Mouse (Mus musculus) gastrocnemius, postnatal 4 days (tissue): ENCODE measurements around the gene Wwox. TPM values are rescaled to one million over a fixed set of nuclear protein-coding genes. Genes with fewer than 3 reads are reported as not detected.
A peak's percentile ranks its signal among the peaks of the same experiment; 100 is the strongest.

Source experiments
- DNase-seq, 2 experiments: peaks; one replicate each; pipeline ENCODE4 v3.0.0; 2021 to 2022; ENCODE audit warnings: low spot score in 2 of 2, mixed read lengths in 2 of 2
- total RNA-seq, 2 experiments: library from RNA; stranded (reverse); gene quantifications; 2 replicates each; pipeline ENCODE4 v1.2.3; 2021

The Wwox gene
- total RNA-seq, 2 experiments from 2014 or later = 10.9 to 11.5 TPM

DNA sequence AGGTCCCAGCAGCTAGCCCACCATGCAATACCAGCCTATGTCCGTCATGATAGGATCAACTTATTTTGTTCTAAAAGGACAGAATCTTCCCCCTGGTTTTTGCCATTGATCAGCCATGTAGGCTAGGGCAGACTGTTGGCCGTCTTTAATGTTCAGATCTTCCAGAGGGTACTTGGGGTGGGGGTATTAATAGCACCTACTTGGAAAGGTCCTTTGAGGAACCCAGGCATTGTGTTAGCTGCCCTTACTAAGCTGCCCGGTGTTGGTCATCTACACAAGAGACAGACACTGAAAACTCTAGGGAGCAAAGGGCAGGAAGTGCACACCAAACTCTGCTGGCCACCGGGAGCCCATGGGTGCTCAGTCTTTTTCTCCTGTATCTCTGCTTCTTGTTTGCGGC is 838.8 kb downstream of the Wwox start:
- no peak for DNase-seq

DNA sequence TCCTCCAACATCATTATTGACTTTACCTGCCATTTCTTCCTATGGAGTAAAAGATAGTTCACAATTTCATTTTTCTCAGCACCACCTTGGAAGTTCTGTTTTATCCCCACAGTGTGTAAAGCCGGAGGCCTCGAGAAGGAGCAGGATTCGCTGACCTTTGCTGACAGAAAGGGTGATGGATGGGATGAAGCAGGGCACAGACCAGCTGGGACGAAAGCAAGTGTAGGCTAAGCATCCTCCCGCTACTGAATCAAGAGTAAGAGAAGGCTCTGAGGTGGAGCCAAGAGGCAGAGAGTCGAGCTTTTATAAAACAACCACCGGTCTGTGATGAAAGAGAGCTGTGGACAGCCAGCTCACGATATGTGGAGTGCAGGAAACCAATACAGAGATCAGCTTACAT is 850.8 kb downstream of the Wwox start:
- no peak for DNase-seq

DNA sequence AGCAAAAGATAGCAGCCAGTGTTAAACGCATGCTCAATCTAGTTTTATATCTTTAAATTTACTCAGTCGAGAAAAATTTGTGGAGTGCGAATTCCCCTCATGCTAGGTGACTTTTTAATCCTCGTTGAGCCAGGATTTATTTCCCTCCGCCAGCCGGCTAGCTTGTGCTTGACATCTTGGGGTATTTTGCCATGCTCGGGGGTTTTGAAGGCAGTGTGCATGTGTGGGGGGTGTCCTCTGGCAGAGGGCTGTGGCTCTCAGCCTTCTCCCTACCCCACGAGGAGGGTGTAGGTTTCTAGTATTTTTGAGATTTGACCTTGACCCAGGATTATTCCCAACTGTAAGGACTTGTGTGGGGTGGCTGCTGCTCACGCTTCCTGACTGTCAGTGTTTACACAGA is 857.3 kb downstream of the Wwox start:
- DNase-seq = no peak

DNA sequence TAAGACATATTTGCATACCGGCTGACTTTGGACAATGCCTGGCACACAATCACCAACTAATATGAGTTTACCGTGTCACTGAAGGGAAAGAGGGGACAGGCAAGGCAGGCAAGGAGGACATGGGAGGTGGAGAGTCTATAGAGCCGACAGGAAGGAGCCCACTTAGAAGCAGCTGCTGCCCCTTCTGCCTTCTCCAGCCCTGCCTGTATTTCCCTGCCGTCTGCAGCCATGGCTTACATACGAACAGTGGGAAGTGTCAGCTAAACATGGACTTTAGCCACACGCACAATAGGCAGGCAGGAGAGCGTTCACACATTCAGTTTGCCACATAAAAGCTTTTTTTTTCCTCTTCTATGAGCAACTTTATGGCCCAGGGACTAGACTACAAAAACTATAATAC is 863.0 kb downstream of the Wwox start:
- no peak for DNase-seq

DNA sequence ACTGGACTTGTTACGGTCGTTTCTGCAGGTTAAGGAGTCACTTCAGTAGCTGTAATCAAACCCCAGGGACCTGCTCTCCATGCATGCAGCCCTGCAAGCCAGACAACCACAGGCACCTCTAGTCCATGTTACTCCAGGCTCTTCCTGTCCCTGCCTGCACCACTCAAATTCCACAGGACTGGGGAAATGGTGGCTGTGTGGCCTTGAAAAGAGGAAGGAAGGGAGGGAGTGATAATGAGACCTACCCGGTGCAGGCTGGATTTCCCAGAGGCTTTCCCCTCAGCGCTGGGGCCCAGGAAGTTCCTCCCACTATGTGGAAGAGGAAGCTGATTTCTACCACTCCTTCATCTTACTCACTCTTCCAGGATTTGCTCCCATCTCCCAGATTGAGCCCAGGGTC is 868.0 kb downstream of the Wwox start:
- DNase-seq = no peak

DNA sequence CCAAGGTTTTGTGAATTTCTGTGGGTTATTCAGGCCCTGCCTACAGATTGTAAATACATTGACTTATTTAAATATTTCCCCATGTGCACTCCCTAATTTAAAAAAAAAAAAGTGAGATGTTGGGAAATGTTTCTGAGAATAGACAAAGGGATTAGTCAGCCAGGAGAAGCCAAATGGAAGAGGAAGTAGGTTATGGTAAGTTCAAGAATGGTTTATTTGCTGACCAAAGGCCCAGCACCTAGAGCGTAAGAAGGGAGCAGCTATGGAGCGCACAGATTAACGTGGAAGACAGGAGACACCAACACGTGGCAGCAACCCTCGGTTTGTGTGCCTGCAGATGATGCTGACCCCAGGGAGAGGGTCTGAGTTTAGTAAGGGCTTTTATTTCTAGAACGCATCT is 871.5 kb downstream of the Wwox start:
- no peak for DNase-seq

DNA sequence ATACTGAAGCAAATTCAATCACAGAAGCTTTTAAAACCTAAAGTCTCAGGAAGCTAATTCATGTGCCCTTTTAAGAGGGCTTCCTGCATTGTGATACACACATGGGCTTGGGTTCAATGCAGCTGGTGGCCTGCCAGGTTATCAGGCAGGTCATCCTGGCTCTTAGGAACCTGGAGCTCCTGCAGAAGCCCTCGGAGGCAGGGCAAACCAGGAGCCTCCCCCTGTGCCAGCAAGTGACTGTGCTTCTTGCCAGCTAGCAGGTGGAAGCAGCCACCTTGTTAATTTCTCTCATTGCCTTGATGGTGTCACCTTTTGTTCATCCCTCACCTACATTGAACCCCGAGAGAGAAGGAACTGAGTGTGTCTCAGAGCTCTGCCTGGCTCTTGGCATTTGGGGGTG is 872.9 kb downstream of the Wwox start:
- DNase-seq = no peak

DNA sequence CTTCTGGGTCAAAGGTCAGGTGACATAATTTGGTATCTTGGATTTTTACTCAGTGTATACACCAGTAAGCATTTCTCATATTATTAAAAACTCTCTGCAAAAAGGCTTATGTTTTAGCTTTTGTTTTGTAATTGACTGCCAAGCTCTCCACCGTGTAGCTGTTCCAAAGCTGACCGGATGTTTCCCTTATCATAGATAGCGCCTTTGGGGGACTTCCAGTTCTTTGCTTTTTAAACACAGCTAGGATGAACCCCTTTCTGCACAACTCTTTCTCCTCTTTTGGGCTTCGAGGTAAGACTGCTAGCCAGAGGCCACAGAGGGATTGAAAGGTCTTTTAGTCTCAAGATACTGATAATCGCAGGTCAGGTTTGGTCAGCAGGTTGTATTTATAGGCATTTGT is 883.0 kb downstream of the Wwox start:
- no peak for DNase-seq

DNA sequence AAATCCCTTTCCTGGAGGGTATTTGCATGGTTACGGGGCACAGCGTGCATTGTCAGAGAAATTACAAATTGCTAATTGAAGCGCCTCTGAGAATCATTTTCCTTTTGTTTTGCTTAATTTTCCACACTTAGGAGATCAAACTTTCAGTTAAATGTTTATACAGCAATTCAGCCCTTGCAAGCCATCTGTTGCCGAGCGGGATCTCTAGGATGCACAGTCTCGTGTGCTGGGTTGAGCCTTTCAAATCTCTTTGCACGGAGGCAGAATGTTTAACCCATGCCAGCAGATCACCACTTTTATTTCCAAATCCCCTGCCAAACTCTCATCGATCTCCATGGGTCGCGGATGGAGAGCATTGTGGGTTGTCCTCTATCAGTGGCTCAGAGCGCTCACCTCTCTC is 891.2 kb downstream of the Wwox start:
- DNase-seq = no peak

DNA sequence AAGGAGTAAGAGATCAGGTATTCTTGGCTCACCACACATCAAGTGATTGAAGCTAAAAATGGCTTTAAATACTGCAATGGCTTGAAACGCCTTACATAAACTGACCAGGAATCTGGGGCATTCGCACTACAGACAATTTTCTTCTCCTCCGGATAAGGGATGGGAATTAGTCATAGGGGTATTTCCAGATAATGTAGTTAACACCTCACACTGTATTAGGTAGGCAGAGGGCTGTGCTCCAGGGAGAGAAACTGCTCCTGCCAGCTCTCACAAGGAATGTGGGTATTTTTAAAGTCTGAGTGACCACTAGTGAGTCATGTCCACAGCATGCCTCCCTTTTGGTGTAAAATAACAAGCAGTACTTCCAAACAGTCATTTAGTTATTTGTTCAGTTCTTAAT is 894.5 kb downstream of the Wwox start:
- no peak for DNase-seq

DNA sequence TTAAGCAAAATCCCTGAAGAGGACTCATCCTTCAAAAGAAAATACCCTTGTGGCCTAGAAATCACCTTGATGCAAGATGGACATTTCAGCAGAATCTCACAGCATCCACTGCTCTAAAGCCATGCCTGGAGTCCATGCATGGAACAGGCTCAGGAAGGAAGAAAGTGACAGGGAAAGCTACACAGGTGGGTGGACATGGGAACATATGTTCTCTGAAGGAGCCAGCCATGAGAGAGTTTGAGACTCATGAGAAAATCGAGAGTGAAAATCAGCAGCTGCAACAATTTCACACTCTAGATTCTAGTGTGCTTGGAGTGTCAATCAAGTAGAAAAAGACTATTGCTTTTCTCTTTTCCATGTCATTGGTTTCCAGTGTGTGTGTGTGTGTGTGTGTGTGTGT is 896.9 kb downstream of the Wwox start:
- DNase-seq = no peak

DNA sequence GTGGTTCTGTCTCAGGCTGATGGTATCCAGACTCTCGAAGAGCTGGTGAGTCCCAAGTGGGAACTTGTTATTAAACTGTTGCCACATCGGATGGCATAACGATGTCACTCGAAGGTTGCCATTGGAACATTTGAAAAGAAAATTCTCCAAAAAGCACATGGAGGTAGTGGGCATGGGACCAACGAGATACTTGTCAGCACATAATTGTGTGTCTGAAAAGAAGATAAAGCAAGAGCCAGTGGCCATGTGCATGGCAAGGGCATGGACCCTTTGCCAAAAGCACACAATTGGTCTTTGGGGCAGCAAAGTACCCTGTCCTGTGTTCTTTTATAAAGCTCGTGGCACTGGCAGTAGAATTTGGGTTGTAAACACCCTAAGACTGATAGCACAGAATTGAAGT is 909.2 kb downstream of the Wwox start:
- DNase-seq = no peak

DNA sequence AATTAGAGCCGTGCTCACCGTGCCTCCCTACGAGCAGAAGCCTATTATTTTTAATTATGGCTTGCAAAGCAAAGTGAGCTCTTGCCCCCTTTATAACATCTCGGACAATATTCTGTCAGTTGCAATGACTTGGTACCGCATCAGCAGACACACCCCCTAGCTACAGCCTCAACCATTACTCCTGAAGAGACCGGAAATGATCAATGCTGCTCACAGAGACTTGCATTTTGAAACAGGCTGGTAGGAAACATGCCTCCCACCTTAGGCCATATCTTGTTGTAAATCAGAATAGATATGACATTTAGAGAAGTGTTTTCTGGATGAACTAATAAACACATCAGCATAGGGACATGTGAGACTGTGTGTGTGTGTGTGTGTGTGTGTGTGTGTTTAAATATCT is 911.3 kb downstream of the Wwox start:
- DNase-seq = no peak

DNA sequence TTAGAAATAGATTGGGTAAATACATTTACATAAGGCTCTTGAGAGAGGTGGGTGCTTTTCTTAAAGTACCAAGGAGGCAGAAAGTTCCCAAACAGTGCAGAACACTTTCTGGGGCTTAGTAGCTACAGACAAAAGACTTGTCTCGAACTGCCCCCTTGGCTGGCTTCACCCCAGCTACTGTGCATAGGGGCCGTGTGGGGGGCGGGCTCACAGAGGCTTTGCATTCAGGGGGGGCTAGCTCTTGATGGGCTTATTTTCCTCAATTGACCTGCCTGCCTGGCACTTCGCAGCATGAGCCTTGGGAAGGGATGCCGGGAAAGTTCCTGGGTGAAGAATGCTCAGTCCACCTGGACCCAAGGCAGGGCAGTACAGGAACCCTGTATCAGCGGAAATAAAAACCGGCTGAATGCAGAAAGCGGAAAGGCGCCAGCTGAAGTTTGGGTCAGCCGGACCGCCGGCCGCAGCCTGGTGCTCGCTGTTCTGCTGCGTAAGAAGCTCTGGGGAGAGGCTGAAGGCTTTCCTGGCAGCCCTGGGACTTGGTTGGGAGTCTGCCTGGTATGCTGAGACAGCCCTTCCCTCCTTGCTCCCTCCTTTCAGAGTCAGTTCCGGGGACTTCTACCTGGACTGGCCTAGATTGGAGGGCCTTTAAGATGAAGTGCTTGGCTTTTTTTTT is 918.3 kb downstream of the Wwox start:
- DNase-seq = peak in 1 of 2 experiments; percentile 11

DNA sequence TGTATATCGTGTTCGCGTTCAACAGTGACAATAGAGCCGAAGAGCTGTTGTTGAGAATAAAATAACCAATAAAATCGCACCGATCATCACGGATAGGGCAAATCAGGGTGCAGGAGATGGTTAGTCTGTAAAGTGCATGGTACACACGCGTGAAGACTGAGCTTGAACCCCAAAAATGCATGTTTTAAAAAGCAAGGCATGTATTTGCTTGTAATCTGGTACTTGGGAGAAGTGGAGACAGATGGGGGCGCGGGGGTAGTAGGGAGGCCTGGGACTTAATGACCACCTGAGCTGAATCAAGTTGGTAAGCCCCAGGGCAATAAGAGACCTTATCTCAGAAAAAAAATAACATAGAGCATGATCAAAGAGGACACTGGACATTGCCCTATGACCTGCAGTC is 919.0 kb downstream of the Wwox start:
- DNase-seq = no peak

DNA sequence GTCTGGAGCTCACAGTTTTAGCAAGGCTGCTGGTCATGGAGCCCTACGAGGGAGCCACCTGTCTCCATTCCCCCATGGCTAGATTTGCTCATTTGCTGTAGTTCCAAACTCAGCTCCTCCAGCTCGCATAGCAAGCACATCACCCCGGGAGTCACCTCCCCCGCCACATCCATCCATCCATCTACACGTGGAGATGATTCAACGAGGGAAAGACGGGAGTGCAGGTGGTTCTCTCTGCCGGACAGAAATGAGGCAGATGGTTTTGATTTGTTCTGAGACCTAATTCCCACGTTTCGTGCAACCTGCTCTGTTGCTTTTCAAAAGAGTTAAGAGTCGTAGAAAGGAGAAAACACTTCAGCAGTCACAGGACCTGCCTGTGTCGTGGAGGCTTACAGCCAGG is 920.2 kb downstream of the Wwox start:
- no peak for DNase-seq

DNA sequence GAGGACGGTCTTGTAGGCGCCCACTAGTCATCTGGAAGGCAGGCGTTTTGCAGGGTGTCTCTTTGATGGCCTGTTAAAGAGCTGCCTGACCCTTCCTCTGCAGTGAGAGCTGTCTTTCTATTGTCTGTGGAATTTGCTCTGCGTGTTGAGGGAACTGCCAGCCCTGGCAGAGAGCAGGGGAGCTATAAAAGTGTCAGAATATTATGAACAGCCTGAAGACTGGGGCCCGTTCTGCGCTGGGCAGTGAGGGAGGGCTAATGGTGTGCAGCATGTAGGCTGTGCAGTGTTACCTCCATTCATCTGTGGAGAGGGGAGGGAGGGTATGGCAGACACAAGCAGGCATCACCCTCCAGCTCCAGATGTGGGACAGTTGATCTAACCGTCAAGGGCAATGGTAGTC is 923.1 kb downstream of the Wwox start:
- DNase-seq = no peak

DNA sequence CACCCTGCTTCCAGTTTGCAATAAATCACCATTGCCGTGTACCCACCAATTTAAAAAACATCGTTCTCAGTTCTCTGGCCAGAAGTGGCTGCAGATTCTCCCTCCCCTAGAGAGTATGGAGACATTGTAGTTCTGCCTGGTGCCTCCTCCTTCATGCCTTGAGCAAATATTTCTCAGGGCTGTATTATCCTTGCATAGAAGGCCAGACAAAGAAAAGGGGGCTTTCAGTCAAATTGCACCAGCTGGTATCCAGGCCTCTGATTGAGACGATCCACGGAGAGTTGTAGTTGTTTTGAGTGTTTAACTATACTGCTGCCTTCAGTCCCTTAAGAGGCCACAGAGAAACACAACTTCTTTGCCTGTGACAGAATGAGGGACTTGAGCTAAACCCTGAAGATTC is 935.5 kb downstream of the Wwox start:
- no peak for DNase-seq

DNA sequence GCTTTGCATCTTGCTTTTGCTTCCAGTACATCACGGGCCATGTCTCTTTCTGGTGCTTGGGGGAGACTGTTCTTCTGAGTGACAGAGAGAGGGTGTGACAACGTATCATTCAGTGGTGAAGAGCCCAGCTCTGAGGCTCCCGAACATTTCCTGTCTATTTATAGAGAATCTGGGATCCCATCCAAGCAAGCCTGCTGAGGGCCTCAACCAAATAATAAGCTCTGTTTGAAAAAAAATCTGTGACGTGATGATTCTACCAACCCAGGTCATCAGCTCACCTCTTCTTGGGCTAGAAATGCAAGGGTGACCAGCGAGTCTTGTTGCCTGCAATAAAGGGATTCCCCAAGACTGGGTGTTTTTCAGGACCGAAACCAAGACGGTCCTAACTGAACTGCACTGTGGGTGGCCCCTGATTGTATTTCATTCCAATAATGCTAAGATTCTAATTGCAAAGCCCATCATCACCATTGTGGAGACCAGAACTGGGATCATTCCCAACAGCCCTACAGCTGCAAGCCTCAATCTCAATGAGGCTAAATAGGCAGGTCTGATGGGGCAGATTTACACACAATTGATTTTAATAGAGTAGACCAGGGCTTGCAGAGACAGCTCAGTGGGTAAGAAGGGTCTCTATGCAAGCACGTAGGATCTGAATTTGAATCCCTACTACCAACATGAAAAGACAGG is 936.0 kb downstream of the Wwox start:
- DNase-seq = no peak

DNA sequence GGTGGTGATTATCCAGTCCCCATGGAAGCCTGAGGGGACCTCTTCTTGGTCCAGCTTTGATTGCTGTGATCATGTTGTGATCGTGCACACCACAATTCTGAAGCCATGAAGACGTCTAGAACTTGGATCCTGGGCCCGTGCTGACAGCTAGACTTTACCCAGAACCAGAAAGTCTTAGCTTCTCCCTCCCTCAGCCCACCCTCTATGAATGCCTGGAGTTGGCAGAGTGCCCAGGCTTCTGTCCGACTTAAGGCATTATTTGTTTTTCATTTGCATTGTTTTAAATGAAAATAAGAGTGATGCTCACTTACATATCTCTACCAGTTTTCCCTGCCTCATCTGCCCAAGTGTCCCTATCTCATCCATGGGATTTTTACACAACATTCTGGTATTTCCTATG is 937.9 kb downstream of the Wwox start:
- peak in 1 of 2 experiments; percentile 10 for DNase-seq

DNA sequence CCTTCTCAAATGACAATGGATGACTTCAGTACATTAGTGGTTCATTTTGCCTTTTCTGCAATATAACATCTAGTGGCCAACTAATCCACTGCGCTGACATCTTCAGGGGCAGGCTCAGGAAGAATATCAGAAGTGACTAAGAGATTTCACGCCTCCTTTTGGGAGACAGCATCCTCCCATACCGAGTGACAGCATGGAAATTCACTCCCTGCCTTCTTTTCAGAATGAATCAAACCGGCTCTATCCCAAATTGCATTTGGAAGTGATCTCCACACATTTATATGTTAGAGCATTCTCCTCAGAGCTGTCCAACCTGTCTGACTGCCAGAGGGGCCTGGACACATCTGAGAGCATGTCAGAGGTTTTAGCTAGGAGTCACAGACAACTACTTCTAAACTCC is 940.6 kb downstream of the Wwox start:
- no peak for DNase-seq

DNA sequence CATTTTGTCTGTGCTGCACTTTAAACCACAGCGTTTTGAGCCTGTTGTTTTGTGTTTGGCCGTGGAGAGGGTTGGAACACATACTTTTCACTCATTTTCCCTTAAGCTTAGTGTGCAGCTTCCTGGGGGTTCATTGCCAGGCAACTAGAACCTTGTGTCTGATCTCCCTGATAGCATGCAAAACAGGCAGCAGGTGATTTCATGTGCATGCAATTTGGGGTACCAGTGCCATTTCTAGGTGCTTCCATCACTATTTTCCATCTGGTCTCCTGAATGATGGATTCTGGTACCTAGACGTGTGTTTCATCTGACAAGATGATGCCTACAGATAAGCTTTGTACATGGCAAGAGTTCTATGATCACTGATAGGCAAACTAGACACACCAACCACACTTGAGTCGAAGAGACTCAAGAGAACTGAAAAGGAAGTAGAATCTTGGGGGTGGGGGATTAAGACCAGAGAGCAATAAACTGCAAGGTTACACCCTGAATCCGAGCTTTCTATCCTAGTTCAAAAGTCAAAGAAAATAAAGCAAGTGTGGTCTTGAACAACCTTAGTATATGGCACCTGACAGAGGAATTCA is 951.6 kb downstream of the Wwox start:
- DNase-seq = no peak

DNA sequence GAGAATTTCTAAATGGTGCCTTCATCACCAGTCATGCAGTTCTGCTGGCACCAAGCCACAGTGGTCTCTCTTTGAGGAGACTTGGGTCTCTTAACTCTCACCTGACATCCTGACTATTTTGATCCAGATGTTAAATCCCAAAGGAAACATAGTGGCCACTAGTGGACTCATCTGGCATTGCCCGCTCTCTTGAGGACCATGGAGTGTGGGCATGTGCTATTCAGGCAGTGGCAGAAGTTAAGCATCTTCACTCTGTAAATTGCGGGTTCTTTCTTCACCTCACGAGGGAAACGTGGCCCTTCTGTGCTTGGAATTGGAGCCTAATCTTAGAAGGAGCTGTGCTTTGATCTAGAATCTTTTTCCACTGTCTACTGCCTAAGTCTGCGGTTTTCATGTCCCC is 956.4 kb downstream of the Wwox start:
- DNase-seq = no peak
